Mouse (Mus musculus) layer of hippocampus, postnatal 10 days (tissue): Measurements from ENCODE around the gene Ddx3y. TPM values are rescaled to one million over a fixed set of nuclear protein-coding genes. Genes with fewer than 3 reads are reported as not detected.

Experiments used
- DNase-seq, 2 experiments: peaks; one replicate each; pipeline ENCODE4 v3.0.0; 2021; ENCODE audit warnings: low spot score in 2 of 2
- long read RNA-seq: library from polyadenylated mRNA; stranded (forward); transcript quantifications from one replicate; pipeline ENCODE4 v2.0.0, GENCODE M21; 2023
- total RNA-seq, 2 experiments: library from RNA; stranded (reverse); gene quantifications; 2 replicates each; pipeline ENCODE4 v1.2.3; 2021

Gene Ddx3y
- total RNA-seq, result 10 to 100 TPM in 1 of 2 experiments, not detected in 1; 58.5 TPM
- long read RNA-seq, result 0 reads

- DNase-seq, result peak in 1 of 2 experiments; percentile 51
Measured at GRCm38 (mm10) chrY:1286171-1286795, at the start of gene Ddx3y. Gene Ddx3y, minus strand, starts transcription at chrY:1286629.

DNA sequence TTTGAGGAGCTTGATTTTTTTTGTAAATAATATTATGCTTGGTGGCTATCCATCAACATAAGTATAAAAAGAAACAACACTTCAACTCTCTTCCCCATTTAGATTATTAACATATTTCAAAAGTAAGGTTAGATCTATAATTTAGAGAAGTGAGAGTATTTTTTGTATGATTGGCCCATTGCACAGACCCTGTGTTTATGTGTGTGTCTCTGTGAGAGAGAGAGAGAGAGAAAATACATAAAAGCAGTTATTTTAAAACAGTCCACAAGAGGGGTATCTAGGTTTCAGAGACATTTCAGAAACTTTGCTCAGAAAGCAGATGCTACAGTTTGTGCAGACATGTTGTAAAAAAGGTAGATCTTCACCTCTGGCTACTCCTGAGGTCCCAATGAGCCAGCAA, 7.3 kb upstream of the Ddx3y start:
- no peak for DNase-seq

DNA sequence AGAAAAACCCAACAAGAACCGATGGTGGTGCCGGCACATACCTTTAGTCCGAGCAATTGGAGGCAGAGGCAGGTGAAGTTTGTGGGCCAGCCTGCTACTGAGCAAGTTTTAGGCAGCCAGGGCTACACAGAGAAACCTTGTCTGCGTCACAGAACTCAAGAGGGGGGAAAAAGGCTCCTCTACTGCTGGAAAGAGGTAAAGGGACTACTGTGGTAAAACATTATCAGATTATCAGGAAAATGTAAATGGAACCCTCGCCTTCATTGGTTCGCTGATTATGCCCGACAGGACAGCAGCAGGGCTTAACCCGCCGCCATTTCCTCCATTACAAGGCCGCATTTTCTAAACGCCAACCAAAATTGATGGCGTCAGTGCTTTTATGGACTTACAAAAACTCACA, 694 bp downstream of the Ddx3y start:
- DNase-seq, result peak in 1 of 2 experiments; percentile 22

- no peak for DNase-seq
Measured at GRCm38 (mm10) chrY:1246117-1246516, 40.3 kb downstream of the Ddx3y start.

DNA sequence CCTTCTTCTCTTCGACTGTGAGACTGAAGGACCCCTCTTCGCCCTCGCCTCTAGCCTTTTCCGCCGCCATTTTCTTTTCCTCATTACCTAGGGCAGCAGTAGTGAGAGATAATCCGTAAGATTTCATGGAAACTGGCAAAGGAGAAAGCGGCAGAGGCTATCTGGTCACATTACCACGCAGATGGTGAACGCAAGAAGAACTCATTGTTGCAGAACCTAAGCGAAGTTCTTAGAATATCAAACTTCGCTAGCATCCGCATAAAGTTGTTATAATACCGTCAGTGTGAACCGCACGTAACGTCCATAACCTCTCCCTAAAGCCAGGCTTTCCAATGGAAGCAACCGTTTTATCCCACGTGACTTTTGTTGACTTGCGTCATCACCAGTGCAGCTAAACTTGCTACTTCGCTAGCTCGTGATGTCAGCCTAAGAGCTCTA, 41.0 kb downstream of the Ddx3y start, which contains the start of gene Uty:
TSS of gene Uty (minus strand) at position 334 of the 438 bp plus-strand sequence.
- peak in 1 of 2 experiments; percentile 37 for DNase-seq

DNA sequence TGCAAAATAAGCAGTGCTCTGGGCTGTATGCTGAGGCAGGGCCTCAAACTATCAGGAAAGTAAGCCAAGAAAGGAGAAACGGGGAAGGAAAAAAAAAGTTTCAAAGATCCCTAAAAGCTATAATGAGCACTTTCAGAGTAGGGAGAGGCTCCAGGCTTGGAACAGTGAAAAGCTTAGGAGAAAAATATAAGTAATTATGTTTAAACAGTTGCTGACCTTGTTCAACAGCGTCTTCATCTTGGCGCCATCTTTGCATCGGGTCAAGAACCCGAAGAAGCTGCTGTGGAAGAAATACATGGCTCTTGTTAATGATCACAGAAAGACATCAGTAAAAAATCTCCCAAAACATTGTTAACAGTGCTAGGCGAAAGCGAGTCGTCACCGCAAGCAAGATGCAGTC, 41.5 kb downstream of the Ddx3y start:
- no peak for DNase-seq

DNA sequence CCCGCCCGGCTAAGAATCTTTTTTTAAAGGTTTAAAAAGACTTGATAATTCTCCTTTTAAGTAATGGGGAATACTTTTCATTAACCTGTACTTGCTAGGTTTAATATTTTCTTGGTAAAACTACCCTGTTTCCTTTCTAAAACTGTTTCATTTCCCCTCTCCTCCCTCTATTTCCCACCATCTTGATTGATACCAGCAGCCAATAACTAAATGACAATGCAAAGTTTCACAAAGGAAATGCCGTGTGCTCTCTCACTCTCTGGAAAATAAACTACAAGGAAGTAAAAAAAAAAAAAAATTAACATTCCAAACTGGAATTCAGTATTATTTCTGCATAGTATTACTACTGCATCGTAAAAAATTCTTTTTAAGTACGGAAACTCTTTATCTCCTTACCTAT, 42.0 kb downstream of the Ddx3y start:
- DNase-seq, result no peak

GRCm38 (mm10) chrY:1220001-1220400, 66.4 kb downstream of the Ddx3y start:
- no peak for DNase-seq

Other genes with a start within 250 kb of the Ddx3y start
- 10 to 100 TPM in 1 of 2 experiments, not detected in 1; 23.8 TPM for gene Uty, start 40.9 kb downstream of the Ddx3y start, total RNA-seq
- not detected for gene Usp9y, start 173.2 kb upstream of the Ddx3y start, total RNA-seq